Mouse (Mus musculus) macrophage (primary cell): Measurements from ENCODE around the gene Rad51b. TPM values are rescaled to one million over a fixed set of nuclear protein-coding genes. Genes with fewer than 3 reads are reported as not detected.

ENCODE experiments used
- H3K27ac ChIP-seq: fragments of 350-480 bp; formaldehyde crosslinking; 2 replicates; pipeline ENCODE4 v1.9.0; 2021
- H3K36me3 ChIP-seq: fragments of 350-480 bp; formaldehyde crosslinking; 2 replicates; pipeline ENCODE4 v1.9.0; 2021; ENCODE audit errors: inconsistent target
- H3K4me3 ChIP-seq: fragments of 350-480 bp; formaldehyde crosslinking; 2 replicates; pipeline ENCODE4 v1.9.0; 2021; ENCODE audit errors: inconsistent target
- H3K79me2 ChIP-seq: fragments of 350-480 bp; formaldehyde crosslinking; 2 replicates; pipeline ENCODE4 v1.9.0; 2021; ENCODE audit errors: inconsistent target
- WGBS: methylation state at CpG from one replicate; pipeline ENCODE4 v1.1.7; 2026; ENCODE audit warnings: inconsistent platforms; ENCODE audit not compliant: missing documents; 5-methylcytosine and 5-hydroxymethylcytosine counted together
- polyA plus RNA-seq: library from polyadenylated mRNA; stranded (reverse); fragments of 250-400 nt; gene quantifications from 3 replicates; pipeline ENCODE4 v1.2.4, GENCODE M21; 2018; ENCODE audit warnings: inconsistent platforms

Rad51b gene
- polyA plus RNA-seq, 1 experiment from 2014 or later, result 1.3 TPM

DNA sequence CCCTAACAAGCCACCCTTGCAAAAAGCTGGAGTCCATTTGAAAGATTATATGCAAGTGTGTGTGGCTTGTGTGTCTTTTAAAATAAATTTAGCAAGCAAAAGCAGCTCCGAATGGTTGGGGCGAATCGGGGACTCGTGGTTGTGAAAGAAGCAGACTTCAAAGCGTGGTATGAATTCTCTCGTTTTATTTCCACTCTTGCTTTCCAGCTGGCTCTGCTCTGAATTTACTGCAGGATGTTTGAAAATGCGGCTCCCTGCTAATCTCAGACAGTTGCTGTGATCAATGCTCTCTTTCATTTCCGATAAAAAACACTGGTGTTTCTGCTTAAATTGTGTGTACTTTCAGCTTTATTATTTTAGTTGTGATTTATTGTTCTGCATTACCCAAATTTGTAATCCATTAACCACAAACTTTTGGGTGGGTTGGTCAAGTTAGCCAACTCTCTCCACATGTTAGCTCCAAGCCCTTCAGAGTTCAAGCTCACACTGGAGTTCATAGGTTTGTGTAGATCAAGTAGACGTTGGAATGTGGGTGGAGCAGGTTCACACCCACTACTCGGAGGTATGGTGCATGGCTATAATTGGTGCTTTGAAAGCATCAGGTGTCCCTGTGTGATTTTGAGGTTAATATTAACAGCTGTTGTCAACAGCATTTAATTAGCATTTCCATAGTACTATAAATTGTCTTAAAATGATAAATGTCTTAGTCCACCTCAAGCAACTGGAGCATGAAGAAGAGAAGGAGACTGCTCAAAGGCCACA is 366.2 kb downstream of the Rad51b start:
- no peaks in the 10 kb centered on the region for H3K79me2 ChIP-seq
- H3K36me3 ChIP-seq, result no peaks in the 10 kb centered on the region
- no peak overlapping the region for H3K4me3 ChIP-seq
- 80% methylated on average over 10 of the region's 10 CpGs for WGBS
- H3K27ac ChIP-seq, result no peak overlapping the region

DNA sequence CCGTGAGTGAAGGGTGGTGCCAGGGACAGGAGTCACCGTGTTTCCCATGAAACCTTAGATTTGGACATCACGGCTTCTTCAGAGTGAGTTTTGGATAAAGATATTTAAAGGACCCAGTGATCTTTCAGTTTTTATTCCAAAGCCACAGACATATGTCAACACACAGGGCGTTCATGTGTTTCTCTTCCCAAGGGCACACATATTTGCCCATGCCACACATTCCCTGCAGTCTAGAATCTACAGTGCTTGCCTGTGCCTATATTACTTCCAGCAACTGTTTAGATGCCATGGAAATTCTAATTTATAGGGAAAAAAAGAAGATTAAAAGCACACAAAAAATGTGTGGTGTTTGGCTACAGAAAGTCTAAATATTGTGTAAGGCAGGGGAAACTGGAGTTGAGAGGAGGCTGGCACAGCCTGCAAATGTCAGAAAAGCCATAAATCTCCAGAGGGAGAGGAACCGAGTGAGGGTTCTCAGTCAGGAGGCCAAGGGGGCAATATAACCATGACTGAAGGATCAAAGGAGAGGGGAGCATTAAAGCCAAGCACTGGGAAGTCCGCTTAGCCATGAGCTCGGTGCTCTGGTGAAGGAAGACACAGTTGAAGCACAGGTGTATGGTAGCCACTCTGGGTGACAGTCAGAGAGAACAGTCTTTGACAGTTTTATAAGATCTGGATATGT is 367.0 kb downstream of the Rad51b start:
- H3K4me3 ChIP-seq, result no peak overlapping the region
- no peak overlapping the region for H3K27ac ChIP-seq
- H3K36me3 ChIP-seq, result no peaks in the 10 kb centered on the region
- no peaks in the 10 kb centered on the region for H3K79me2 ChIP-seq
- WGBS, result 78% methylated on average over 7 of the region's 7 CpGs

DNA sequence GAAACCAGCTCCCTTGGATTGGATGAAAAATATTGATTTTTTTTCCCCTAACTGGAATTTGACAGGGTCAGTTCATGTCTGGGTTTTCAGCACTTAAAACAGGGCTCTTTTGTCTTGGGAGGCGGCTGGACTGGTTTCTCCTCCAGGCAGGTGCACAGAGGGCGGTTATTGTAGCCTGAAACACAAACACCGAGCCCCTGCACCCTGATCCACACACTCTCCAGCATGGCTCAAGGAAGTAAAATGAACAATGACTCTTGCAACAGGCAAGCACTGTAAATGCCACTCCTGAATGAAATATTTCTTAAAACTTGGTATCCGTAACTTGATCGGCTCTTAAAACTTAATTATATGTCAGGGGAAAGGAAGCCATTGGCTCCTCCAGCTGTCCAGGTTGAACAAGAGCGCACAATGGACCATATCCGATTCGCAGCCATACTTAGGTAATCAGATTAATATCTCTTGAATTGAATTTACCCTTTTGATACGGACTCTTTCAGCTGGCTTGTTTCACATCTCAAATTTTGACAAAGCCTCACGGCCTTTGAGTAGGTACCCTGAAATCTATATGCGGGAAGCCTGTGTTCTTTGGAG is 377.9 kb downstream of the Rad51b start:
- H3K79me2 ChIP-seq, result no peaks in the 10 kb centered on the region
- H3K36me3 ChIP-seq, result no peaks in the 10 kb centered on the region
- H3K27ac ChIP-seq, result no peak overlapping the region
- H3K4me3 ChIP-seq, result no peak overlapping the region
- 96% methylated on average over 11 of the region's 11 CpGs for WGBS

DNA sequence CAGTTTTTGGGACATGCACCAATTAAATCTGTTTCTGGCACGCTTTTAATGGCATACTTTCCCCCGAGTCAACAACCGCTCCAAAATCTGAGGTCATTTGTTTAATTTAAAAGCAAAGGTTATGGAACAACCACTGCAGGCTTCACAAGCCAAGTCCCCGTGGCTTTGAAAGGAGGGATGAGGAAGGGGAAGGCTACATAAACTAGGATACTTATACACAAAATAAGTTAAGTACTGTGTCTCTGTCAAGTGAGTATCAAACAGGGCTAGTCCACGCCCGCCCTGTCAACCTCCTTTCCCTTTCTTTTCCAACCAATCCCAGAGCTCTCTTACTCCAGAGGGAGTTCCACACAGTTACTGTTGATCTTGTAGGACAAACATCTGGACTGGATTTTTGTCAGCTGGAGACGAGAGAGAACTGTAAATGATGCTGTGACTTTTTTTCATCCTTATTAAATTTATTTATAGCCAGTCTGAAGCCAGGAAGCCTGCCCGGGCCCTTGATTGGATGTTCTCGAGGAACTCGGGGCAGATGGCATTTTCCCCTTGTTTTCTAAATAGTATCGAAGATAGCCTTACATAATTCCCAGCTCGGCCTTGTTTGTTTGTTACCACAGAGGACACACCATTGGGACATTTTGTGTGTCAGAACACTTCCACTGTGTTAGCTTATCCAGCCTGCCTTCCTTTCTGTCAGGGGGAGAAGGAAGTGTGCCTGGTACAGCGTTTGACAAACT is 378.5 kb downstream of the Rad51b start:
- no peaks in the 10 kb centered on the region for H3K36me3 ChIP-seq
- no peak overlapping the region for H3K27ac ChIP-seq
- no peaks in the 10 kb centered on the region for H3K79me2 ChIP-seq
- no peak overlapping the region for H3K4me3 ChIP-seq
- 84% methylated on average over 13 of the region's 13 CpGs for WGBS

DNA sequence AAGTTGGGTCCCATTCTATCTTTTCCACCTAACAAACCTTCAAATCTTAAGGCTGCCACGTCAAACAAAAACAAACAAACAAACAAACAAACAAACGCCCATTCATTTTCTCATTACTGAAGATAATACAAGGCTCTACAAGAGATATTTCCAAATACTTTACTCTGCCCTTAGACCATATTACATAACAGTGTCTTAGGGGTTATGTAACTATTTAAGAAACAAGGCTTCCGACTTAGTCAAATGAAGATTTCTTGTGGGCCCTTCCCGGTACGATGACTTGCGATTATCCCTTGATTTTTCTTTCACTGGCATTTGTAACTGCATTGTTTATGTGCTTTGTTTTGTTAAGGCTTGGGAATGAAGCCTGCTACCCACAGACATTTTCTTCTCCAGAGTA is 379.2 kb downstream of the Rad51b start:
- Histone ChIP-seq H3K4me3 (no peak overlapping the region), H3K36me3 (no peaks in the 10 kb centered on the region), H3K79me2 (no peaks in the 10 kb centered on the region), H3K27ac (no peak overlapping the region)
- 60% methylated on average over 6 of the region's 6 CpGs for whole genome bisulfite sequencing

DNA sequence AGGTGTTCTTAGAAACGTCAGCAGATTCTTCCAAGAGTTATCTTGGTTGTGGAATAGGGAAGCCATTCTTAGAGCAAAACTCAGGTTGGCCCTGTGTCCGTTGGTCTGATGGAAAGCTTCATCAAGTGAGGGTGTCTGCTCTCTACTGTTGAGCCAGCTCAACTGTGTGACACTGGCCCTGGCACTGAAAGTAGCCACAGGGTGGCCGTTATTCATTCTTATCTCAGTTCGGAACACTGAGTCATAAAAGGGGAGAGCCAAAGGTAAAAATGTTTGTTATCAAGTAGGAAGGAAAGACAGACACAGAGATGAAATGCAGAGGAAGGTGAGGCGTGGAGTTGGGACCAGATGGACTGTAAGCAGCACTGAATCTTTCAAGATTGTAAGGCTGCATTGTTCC is 379.8 kb downstream of the Rad51b start:
- Histone ChIP-seq H3K36me3 (no peaks in the 10 kb centered on the region), H3K4me3 (no peak overlapping the region), H3K27ac (no peak overlapping the region), H3K79me2 (no peaks in the 10 kb centered on the region)
- 93% methylated on average over 5 of the region's 5 CpGs for WGBS

DNA sequence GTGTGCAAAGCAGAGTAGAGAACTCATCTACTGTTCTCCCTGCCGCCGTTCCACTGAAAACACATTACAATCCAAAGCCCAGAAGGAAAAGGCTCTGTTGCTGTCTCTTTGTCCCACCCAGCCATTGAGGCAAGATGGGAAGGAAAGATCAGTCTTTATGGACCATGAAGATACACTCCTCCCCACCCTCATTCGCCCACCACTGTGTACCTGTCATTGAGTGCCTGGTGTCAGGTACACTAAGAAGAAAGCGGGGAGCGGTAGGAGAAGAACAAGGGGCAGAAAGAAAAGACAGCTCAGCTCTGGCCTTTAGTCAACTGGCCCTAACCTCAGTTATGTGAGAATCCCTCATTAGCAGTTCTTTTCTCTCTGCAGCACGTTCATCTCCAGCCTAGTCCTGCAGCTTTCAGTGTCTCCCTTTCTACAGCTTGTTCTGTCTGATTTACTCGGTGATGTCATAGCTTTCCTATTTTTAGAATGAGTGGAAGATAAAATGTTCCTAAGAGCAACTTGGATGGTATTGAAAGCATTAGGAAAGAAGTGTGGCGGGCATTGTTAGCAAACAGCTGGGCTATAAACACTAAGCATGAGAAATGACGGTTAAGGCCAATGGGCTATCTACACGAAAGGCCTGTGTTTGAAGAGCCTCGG is 382.3 kb downstream of the Rad51b start:
- WGBS, result 96% methylated on average over 11 of the region's 11 CpGs
- Histone ChIP-seq H3K4me3 (no peak overlapping the region), H3K36me3 (no peaks in the 10 kb centered on the region), H3K27ac (no peak overlapping the region), H3K79me2 (no peaks in the 10 kb centered on the region)

DNA sequence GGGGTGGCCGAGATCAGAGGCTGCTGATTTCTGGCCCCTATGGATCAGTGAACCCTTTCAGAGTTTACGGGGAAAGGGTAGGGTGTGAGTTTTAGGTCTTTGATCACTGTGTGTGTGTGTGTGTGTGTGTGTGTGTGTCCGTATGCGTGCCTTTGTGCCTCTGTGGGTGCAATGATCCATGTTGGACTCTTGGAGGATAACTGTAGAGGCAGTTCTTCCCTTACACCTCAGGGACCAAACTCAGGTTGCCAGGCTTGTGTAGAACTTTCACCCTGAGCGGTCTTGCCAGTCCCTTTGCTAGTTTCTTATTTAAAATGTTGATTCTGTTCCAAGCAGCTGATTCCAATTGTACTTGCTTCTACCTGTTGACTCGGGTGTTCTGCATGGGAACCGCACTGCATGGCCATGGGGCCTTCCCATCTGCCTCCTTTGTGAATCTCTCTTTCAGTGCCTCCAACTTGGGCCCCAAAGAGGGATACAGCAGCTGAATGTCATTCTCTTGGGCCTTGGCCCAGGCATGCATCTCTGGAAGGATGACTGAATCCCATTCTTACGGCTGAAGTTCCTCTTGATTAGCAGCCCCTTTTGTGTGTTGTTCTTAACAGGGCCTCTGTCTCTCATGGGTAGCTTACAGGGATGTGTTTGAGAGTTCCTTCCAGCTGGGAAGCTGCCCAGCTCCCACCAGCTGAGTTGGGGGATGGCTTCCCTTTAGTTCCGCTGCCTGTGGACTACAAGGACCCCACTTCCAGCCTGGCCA is 383.0 kb downstream of the Rad51b start:
- Histone ChIP-seq H3K79me2 (no peaks in the 10 kb centered on the region), H3K4me3 (no peak overlapping the region), H3K27ac (no peak overlapping the region), H3K36me3 (no peaks in the 10 kb centered on the region)
- WGBS, result 97% methylated on average over 9 of the region's 9 CpGs

DNA sequence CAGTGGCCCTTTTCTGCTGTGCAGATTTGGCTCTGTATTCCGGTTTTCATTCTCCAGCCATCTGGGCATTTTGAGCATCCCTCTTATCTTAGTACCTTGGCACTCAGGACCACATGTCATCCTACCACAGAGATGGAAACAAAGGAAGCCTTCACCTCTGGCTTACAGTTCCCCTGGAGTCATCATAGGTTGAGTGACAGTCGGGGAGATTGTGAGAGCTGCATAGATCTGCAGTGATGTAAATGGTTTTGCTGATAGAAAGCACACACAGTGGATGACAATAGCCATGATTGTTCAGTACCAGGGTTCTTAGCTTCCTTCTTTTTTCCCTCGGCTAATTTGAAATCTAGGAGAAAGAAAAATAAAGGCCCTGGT is 383.6 kb downstream of the Rad51b start:
- Histone ChIP-seq H3K27ac (no peak overlapping the region), H3K4me3 (no peak overlapping the region), H3K36me3 (no peaks in the 10 kb centered on the region), H3K79me2 (no peaks in the 10 kb centered on the region)
- WGBS, result 87% methylated on average over 3 of the region's 3 CpGs

DNA sequence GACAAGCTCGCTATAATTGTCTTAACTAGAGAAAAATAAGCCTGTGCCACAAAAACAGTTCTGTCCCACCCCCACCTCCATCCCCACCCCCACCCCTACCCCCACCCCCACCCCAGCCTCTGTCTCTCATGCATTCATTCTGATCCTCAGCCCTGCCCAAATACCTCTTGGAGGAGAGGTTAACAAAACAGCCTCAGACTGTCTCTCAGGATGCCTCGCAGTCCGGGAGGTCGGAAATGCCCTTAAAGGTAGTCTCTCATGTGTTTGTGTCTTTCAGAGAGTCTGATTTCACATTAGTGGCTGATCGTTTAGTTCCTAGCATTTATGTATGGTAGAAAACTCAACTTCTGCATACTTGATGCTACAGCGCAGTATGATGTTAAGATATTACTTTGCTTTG is 384.5 kb downstream of the Rad51b start:
- H3K36me3 ChIP-seq, result no peaks in the 10 kb centered on the region
- no peaks in the 10 kb centered on the region for H3K79me2 ChIP-seq
- H3K27ac ChIP-seq, result no peak overlapping the region
- H3K4me3 ChIP-seq, result no peak overlapping the region
- WGBS, result 100% methylated on average over 6 of the region's 6 CpGs

DNA sequence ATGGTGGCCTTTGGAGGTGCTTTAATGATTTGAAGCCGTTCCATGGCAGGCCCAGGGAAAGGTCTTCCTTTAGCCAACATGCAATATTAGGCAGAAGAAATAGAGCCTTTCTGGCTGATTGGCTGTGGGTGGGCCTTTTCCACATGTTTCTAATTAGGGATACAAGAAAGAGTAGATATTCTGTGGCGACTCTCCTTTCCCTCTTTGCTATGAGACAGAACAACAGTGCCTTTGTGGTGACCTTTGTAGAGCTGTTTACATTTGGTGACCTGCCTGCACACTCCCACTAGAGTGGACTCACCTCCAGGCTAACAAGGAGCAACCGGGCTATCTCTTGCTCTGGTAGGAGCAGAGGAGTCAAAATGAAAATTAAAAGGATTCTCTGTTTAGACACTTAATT is 386.3 kb downstream of the Rad51b start:
- H3K27ac ChIP-seq, result no peak overlapping the region
- WGBS, result 92% methylated on average over 3 of the region's 3 CpGs
- H3K79me2 ChIP-seq, result no peaks in the 10 kb centered on the region
- no peaks in the 10 kb centered on the region for H3K36me3 ChIP-seq
- H3K4me3 ChIP-seq, result no peak overlapping the region

DNA sequence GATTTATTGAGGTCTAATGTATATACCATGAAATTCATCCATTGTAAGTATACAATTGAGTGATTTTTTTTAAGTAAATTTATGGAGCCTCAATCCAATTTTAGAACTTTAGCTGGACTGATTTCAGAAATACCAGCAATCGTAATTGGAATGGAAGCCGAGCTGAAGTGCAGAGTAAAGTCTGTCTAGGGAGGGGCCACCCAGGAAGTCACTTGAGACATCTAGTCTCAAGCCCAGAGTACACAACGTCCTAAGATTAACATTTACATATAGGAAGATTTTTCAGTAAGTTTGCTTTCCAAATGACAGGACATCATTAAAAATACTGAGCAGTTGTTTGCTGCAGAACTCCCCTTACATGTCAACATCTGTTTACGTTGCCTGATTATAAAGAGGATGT is 386.7 kb downstream of the Rad51b start:
- no peaks in the 10 kb centered on the region for H3K79me2 ChIP-seq
- WGBS, result 91% methylated on average over 4 of the region's 4 CpGs
- H3K4me3 ChIP-seq, result no peak overlapping the region
- no peak overlapping the region for H3K27ac ChIP-seq
- no peaks in the 10 kb centered on the region for H3K36me3 ChIP-seq

DNA sequence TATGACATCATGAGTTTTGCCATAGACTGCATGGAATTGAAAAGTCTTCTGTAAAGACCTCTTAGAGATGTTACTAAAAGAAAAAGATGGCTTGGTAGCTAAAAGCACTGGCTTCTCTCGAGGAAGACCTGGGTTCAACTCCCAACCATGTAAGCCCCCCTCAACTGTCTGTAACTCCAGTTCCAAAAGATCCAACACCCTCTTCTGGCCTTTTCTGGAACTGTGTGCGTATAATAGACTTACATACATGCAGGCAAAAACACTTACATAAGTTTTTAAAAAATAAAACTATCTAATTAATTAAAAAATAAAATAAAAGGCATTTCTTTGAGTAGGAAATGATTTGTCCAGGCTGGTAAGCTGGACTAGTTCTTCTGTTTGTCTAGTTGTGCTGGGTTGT is 387.3 kb downstream of the Rad51b start:
- 93% methylated on average over 2 of the region's 2 CpGs for WGBS
- no peaks in the 10 kb centered on the region for H3K79me2 ChIP-seq
- no peaks in the 10 kb centered on the region for H3K36me3 ChIP-seq
- no peak overlapping the region for H3K4me3 ChIP-seq
- no peak overlapping the region for H3K27ac ChIP-seq
